Mouse (Mus musculus): ENCODE measurements around the gene Eif2s2. TPM values are rescaled to one million over a fixed set of nuclear protein-coding genes. Genes with fewer than 3 reads are reported as not detected.
"Not testable (repeated sequence)": the region's sequence is repeated elsewhere in the genome, so short reads cannot be mapped to it uniquely, and the experiment has no call there.

Eif2s2 gene
- polyA plus RNA-seq, 1 experiment from 2014 or later, result 69.0 TPM

- H3K4me2 ChIP-seq, result no peak overlapping the region
- no peaks in the 10 kb centered on the region for H3K36me3 ChIP-seq (replicated peaks)
- H3K4me3 ChIP-seq, result no peak overlapping the region
- H3K27ac ChIP-seq, result no peak overlapping the region
- no peaks in the 10 kb centered on the region for H3K9me3 ChIP-seq
- no peaks in the 10 kb centered on the region for H3K27me3 ChIP-seq (replicated peaks)
- ATAC-seq (replicated peaks), result no peak
- no peak overlapping the region for H3K9ac ChIP-seq
- H3K4me1 ChIP-seq, result no peaks in the 10 kb centered on the region
- WGBS, result 88% methylated on average over 13 of the region's 13 CpGs
Measured at GRCm38 (mm10) chr2:154917866-154918641, 25.3 kb upstream of the Eif2s2 start.

GRCm38 (mm10) chr2:154916547-154916946, 23.8 kb upstream of the Eif2s2 start:
- H3K4me1 ChIP-seq, result no peaks in the 10 kb centered on the region
- H3K27ac ChIP-seq, result no peak overlapping the region
- no peaks in the 10 kb centered on the region for H3K36me3 ChIP-seq (replicated peaks)
- 11% methylated on average over 2 of the region's 2 CpGs for WGBS
- no peaks in the 10 kb centered on the region for H3K9me3 ChIP-seq
- H3K4me2 ChIP-seq, result no peak overlapping the region
- no peaks in the 10 kb centered on the region for H3K27me3 ChIP-seq (replicated peaks)
- no peak overlapping the region for H3K4me3 ChIP-seq
- no peak overlapping the region for H3K9ac ChIP-seq
- ATAC-seq (replicated peaks), result no peak

DNA sequence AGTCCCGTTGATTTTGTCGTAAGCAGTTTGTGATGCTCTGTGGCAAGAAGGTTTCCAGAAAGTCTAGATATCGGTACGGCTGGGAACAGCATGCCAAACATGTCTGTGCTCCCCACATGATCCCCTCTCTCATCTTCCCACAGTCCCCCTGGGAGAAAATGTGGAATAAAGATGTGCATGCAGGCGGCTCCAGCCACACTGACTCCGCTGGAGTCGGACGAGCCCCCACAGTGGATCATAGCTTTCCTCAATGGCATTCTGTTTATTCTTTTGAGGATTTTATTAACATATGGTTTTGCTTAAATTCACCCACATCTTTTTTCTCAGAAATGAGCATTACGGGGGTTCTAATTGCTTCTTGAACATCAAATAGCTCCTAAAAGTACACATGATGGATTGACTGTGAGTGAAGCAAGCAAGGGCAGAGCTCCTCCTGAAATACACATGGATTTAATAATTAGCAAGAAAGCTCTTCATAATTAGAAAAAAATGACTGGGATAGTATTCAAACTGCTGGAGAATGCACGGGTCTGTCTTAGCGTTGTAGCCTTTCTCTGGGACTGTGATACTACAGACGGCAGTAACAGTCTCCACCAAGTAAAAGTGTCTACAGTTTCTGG, 23.3 kb upstream of the Eif2s2 start:
- H3K9me3 ChIP-seq, result no peaks in the 10 kb centered on the region
- ATAC-seq (replicated peaks), result no peak
- H3K27ac ChIP-seq, result no peak overlapping the region
- no peak overlapping the region for H3K4me3 ChIP-seq
- 74% methylated on average over 12 of the region's 12 CpGs for WGBS
- no peaks in the 10 kb centered on the region for H3K36me3 ChIP-seq (replicated peaks)
- H3K9ac ChIP-seq, result no peak overlapping the region
- no peaks in the 10 kb centered on the region for H3K27me3 ChIP-seq (replicated peaks)
- H3K4me2 ChIP-seq, result no peak overlapping the region
- no peaks in the 10 kb centered on the region for H3K4me1 ChIP-seq

DNA sequence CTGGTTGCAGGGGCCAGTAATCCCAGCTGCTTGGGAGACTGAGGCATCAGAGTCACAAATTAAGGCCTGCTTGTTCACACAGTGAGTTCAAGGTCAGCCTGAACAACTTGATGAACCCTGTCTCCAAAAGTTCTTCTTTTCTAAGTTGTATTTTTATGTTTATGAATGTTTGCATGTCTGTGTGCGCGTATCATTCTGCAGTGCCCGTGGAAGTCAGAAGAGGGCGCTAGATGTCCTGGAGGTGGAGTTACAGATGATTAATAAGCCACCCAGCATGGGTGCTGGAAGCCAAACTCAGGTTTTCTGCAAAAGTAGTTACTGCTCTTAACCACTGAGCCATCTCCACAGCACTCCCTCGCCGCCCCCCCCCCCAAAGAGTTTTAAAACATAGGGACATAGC, 17.1 kb upstream of the Eif2s2 start:
- ATAC-seq (replicated peaks), result no peak
- H3K4me1 ChIP-seq, result no peaks in the 10 kb centered on the region
- no peaks in the 10 kb centered on the region for H3K27me3 ChIP-seq (replicated peaks)
- no peaks in the 10 kb centered on the region for H3K36me3 ChIP-seq (replicated peaks)
- H3K4me2 ChIP-seq, result no peak overlapping the region
- no peak overlapping the region for H3K4me3 ChIP-seq
- no peaks in the 10 kb centered on the region for H3K9me3 ChIP-seq
- no peak overlapping the region for H3K27ac ChIP-seq
- 75% methylated on average over 6 of the region's 6 CpGs for WGBS
- H3K9ac ChIP-seq, result no peak overlapping the region

DNA sequence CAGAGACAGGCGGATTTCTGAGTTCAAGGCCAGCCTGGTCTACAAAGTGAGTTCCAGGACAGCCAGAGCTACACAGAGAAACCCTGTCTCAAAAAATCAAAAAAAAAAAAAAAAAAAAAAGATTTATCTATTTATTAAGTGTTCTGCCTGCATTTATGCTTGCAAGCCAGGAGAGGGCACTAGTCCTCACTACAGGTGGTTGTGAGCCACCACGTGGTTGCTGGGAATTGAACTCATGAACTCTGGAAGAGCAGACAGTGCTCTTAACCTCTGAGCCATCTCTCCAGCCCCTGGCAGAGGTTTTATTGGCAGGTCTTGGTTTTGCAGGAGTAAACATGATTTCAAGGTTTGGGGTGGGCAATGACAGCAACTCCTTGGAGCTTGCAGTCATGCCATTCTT, 15.5 kb upstream of the Eif2s2 start:
- H3K27me3 ChIP-seq (replicated peaks); H3K4me3 ChIP-seq; H3K4me2 ChIP-seq; ATAC-seq (replicated peaks); H3K4me1 ChIP-seq; H3K9me3 ChIP-seq; H3K9ac ChIP-seq; H3K36me3 ChIP-seq (replicated peaks); H3K27ac ChIP-seq: not testable (repeated sequence)
- WGBS, result 54% methylated on average over 2 of the region's 2 CpGs

- no peak for ATAC-seq (replicated peaks)
- Histone ChIP-seq H3K4me1 (no peaks in the 10 kb centered on the region), H3K4me3 (no peak overlapping the region), H3K36me3 (replicated peaks) (no peaks in the 10 kb centered on the region), H3K27me3 (replicated peaks) (no peaks in the 10 kb centered on the region), H3K9ac (no peak overlapping the region), H3K9me3 (no peaks in the 10 kb centered on the region), H3K27ac (no peak overlapping the region), H3K4me2 (no peak overlapping the region)
- WGBS, result 54% methylated on average over 2 of the region's 2 CpGs
Measured at GRCm38 (mm10) chr2:154905796-154906195, 13.1 kb upstream of the Eif2s2 start.

GRCm38 (mm10) chr2:154902111-154902510, 9.4 kb upstream of the Eif2s2 start:
- Histone ChIP-seq H3K9ac (no peak overlapping the region), H3K4me3 (no peak overlapping the region), H3K36me3 (replicated peaks) (no peaks in the 10 kb centered on the region), H3K9me3 (no peaks in the 10 kb centered on the region), H3K4me1 (no peaks in the 10 kb centered on the region), H3K27ac (no peak overlapping the region), H3K27me3 (replicated peaks) (no peaks in the 10 kb centered on the region), H3K4me2 (no peak overlapping the region)
- no peak for ATAC-seq (replicated peaks)
- 96% methylated on average over 3 of the region's 3 CpGs for WGBS

GRCm38 (mm10) chr2:154899412-154899811, 6.7 kb upstream of the Eif2s2 start:
- not testable (repeated sequence) for H3K9me3 ChIP-seq; H3K4me2 ChIP-seq; H3K4me1 ChIP-seq; H3K27ac ChIP-seq; H3K4me3 ChIP-seq; H3K9ac ChIP-seq; ATAC-seq (replicated peaks); H3K27me3 ChIP-seq (replicated peaks); H3K36me3 ChIP-seq (replicated peaks)
- 87% methylated on average over 4 of the region's 4 CpGs for WGBS

GRCm38 (mm10) chr2:154899004-154899403, 6.3 kb upstream of the Eif2s2 start:
- 89% methylated on average over 8 of the region's 8 CpGs for WGBS
- H3K27me3 ChIP-seq (replicated peaks); H3K36me3 ChIP-seq (replicated peaks); H3K4me3 ChIP-seq; H3K4me1 ChIP-seq; H3K4me2 ChIP-seq; H3K9ac ChIP-seq; ATAC-seq (replicated peaks); H3K27ac ChIP-seq; H3K9me3 ChIP-seq: not testable (repeated sequence)

- peak overlapping the region; percentile 80; the same call in 1 of the 2 replicates for H3K4me2 ChIP-seq
- H3K9ac ChIP-seq, result no peak overlapping the region
- H3K27me3 ChIP-seq (replicated peaks), result no peaks in the 10 kb centered on the region
- no peaks in the 10 kb centered on the region for H3K36me3 ChIP-seq (replicated peaks)
- peaks cover 26% of the 10 kb centered on the region for H3K4me1 ChIP-seq
- H3K27ac ChIP-seq, result no peak overlapping the region
- H3K4me3 ChIP-seq, result 0 out of 2 replicates have a peak overlapping the region, but pooled peaks have one; percentile 92
- 65% methylated on average over 4 of the region's 4 CpGs for WGBS
- H3K9me3 ChIP-seq, result no peaks in the 10 kb centered on the region
- ATAC-seq (replicated peaks), result 0 out of 2 replicates have a peak, but pooled peaks have one; percentile 9
Measured at GRCm38 (mm10) chr2:154893548-154893947, 813 bp upstream of the Eif2s2 start.

DNA sequence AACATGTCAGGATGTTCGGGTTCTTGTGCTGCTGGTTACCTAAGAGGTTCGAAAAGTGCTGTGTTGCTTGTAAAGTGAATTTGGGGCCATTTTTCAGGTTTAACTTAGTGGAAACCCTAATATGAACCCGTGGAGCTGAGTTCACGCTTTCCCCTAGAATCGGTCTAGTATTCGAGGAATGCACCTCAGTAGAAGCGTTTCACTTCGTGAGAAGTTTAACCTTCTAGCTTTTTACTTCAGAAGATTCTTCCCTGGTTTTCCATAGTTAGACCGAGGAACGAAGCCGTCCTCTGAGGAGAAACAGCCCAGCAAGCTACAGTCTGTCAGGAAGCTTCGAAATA, 280 bp upstream of the Eif2s2 start:
- ATAC-seq (replicated peaks), result peak; percentile 57
- peak overlapping the region; percentile 32; the same call in 1 of the 2 replicates for H3K9ac ChIP-seq

GRCm38 (mm10) chr2:154891585-154891984, 1.1 kb downstream of the Eif2s2 start:
- no peak for ATAC-seq (replicated peaks)
- Histone ChIP-seq H3K4me1 (peaks cover 26% of the 10 kb centered on the region), H3K36me3 (replicated peaks) (peaks cover 9% of the 10 kb centered on the region; the same call in 1 of the 2 replicates), H3K27ac (no peak overlapping the region), H3K27me3 (replicated peaks) (no peaks in the 10 kb centered on the region), H3K9me3 (no peaks in the 10 kb centered on the region), H3K4me3 (peak overlapping the region; percentile 92), H3K4me2 (peak overlapping the region; percentile 80), H3K9ac (peak overlapping the region; percentile 88)
- 17% methylated on average over 2 of the region's 2 CpGs for WGBS

More for the DNA sequence above, 280 bp upstream of the Eif2s2 start:
- H3K9me3 ChIP-seq, result no peaks in the 10 kb centered on the region
- no peaks in the 10 kb centered on the region for H3K27me3 ChIP-seq (replicated peaks)
- H3K27ac ChIP-seq, result no peak overlapping the region
- no peaks in the 10 kb centered on the region for H3K36me3 ChIP-seq (replicated peaks)
- H3K4me2 ChIP-seq, result peak overlapping the region; percentile 80
- H3K4me3 ChIP-seq, result peak overlapping the region; percentile 92
- WGBS, result 11% methylated on average over 12 of the region's 12 CpGs
- H3K4me1 ChIP-seq, result peaks cover 26% of the 10 kb centered on the region

DNA sequence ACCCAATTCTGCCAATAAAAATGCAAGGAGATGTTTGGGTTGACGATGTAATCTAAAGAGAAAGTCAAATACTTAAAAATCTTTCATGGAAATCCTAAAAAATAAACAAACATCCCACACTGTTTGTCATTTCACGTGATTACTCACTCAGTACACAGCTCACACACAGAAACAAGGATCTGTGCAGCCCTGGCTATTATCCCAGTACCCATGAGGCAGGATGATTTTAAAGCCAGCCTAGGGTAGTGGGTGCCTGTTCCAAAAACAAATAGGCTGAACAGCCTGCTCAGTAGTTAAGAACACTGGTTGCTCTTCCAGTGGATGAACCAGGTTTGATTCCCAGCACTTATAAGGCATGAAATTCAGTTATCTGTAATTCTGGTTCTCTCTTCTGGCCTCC, 16.1 kb downstream of the Eif2s2 start:
- Histone ChIP-seq H3K4me1 (no peaks in the 10 kb centered on the region), H3K36me3 (replicated peaks) (peaks cover 33% of the 10 kb centered on the region), H3K9me3 (no peaks in the 10 kb centered on the region), H3K27ac (no peak overlapping the region), H3K27me3 (replicated peaks) (no peaks in the 10 kb centered on the region), H3K4me2 (no peak overlapping the region), H3K9ac (no peak overlapping the region), H3K4me3 (no peak overlapping the region)
- ATAC-seq (replicated peaks), result no peak
- 85% methylated on average over 2 of the region's 2 CpGs for WGBS

Data from midbrain, embryonic 15.5 days (tissue).